In the genomic region with DNA sequence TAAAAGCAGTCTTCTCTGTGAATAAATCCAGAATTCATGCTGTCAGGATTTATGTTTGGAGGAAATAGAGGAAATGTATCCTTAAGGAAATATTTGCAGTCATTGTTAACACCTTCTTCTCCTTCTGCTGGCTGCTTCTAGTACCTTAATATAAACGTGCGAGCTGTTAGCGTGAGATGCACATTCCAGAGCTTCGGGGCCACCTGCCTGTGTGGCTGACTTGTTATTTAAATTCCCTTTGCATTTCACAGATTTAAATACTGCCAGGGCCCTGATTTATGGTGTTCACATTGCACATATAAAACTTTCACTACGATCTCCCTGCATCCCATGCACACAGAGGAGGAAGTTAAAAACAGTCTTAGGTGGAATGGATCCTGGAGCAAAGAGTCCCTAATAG, we compare ENCODE assay signal across 27 mouse cellular contexts.
DNase-seq lines count a peak whose midpoint lies in the region.
"Had no signal": no experiment of that assay in that cellular context is flagged by ENCODE, and none has a peak within 500 bp of the region (broad histone marks: within the 10 kb centered on the region; RNA-seq: fewer than 3 reads in every experiment).

No protein-coding gene starts in this region.

- WGBS in heart, embryonic 10.5 days = 69% methylated on average over 5 of the region's 5 CpGs

- DNase-seq in heart, embryonic 10.5 days (ENCODE audit: low spot score) = no peak
- no peak for DNase-seq in heart, adult 9 months (ENCODE audit: low spot score in 2 of 2)
- DNase-seq in right cerebral cortex, adult 2 months (ENCODE audit: low spot score in 2 of 2) = peak; percentile 37 to 40
- no peak for DNase-seq in right cerebral cortex, postnatal 4 days
- DNase-seq in left cerebral cortex, postnatal 36 days (ENCODE audit: low spot score in 2 of 2) = peak; percentile 12 to 13
- no peak for DNase-seq in urinary bladder, adult 18-20 months (ENCODE audit: low spot score in 2 of 2)
- no peak for DNase-seq in layer of hippocampus, adult 11-12 months (ENCODE audit: low spot score)
- DNase-seq: adrenal gland, postnatal 14 days; cerebellum, adult 11-12 months; cerebellum, adult 9-11 months; forebrain, postnatal 0 days; gastrocnemius, postnatal 10 days; kidney, adult 18-20 months; kidney, postnatal 36 days; retina, postnatal 1 day; spleen, adult 18-20 months; thymus, adult 2 months; thymus, postnatal 36 days had no signal

- intact Hi-C loops in left cerebral cortex, postnatal 36 days (cut with DNase I) = loop anchor here (2.0 kb wide), 1 partner anchor 52 kb away; no protein-coding TSS in a partner anchor

- no peaks in the 10 kb centered on the region for H3K36me3 ChIP-seq in heart, embryonic 10.5 days
- H3K36me3 ChIP-seq: embryonic facial prominence, embryonic 13.5 days; forebrain, embryonic 10.5 days; heart, embryonic 15.5 days; kidney, embryonic 15.5 days; lung, embryonic 15.5 days; midbrain, embryonic 10.5 days; midbrain, embryonic 15.5 days; neural tube, embryonic 15.5 days had no signal

- H3K4me3 ChIP-seq in heart, embryonic 10.5 days = no peak overlapping the region
- H3K4me3 ChIP-seq: embryonic facial prominence, embryonic 13.5 days; forebrain, embryonic 10.5 days; heart, embryonic 15.5 days; kidney, embryonic 15.5 days; lung, embryonic 15.5 days; midbrain, embryonic 10.5 days; midbrain, embryonic 15.5 days; neural tube, embryonic 15.5 days had no signal

- 0 out of 2 replicates have a peak overlapping the region, but pooled peaks have one; percentile 6 for H3K27ac ChIP-seq in heart, embryonic 10.5 days
- H3K27ac ChIP-seq: embryonic facial prominence, embryonic 13.5 days; forebrain, embryonic 10.5 days; heart, embryonic 15.5 days; kidney, embryonic 15.5 days; lung, embryonic 15.5 days; midbrain, embryonic 10.5 days; midbrain, embryonic 15.5 days; neural tube, embryonic 15.5 days; stomach, postnatal 0 days had no signal

- no peaks in the 10 kb centered on the region for H3K9me3 ChIP-seq in heart, embryonic 10.5 days
- H3K9me3 ChIP-seq: embryonic facial prominence, embryonic 13.5 days; forebrain, embryonic 10.5 days; heart, embryonic 15.5 days; kidney, embryonic 15.5 days; lung, embryonic 15.5 days; midbrain, embryonic 10.5 days; midbrain, embryonic 15.5 days; neural tube, embryonic 15.5 days had no signal

- no peaks in the 10 kb centered on the region for H3K27me3 ChIP-seq in heart, embryonic 10.5 days (ENCODE audit: insufficient read depth, poor library complexity, severe bottlenecking)
- H3K27me3 ChIP-seq: embryonic facial prominence, embryonic 13.5 days; heart, embryonic 15.5 days; kidney, embryonic 15.5 days; lung, embryonic 15.5 days had no signal

- peaks cover 45% of the 10 kb centered on the region for H3K4me1 ChIP-seq in heart, embryonic 10.5 days
- H3K4me1 ChIP-seq: midbrain, embryonic 15.5 days had no signal

Comparison
In these comparisons a context has a peak if more than half of its experiments do, and no peak if none do; other contexts are left out.
1. DNase-seq: peak in right cerebral cortex, adult 2 months (2 of 2) and left cerebral cortex, postnatal 36 days (2 of 2); none in heart, embryonic 10.5 days (single experiment), heart, adult 9 months (0 of 2), right cerebral cortex, postnatal 4 days (single experiment), urinary bladder, adult 18-20 months (0 of 2) and layer of hippocampus, adult 11-12 months (single experiment).